Mouse (Mus musculus) cerebellum, adult 2 months (tissue): Measurements from ENCODE around the gene Sdc4. TPM values are rescaled to one million over a fixed set of nuclear protein-coding genes. Genes with fewer than 3 reads are reported as not detected.
A peak's percentile ranks its signal among the peaks of the same experiment; 100 is the strongest.

Experiments used
- DNase-seq, 2 experiments: peaks; one replicate each; pipeline ENCODE4 v3.0.0; 2021
- H3K27ac ChIP-seq: fragments of 200-500 bp; 2 replicates; pipeline ENCODE4 v1.5.1; 2012; ENCODE audit warnings: low read length, control low read depth, inconsistent platforms; ENCODE audit not compliant: insufficient read depth
- H3K27me3 ChIP-seq: fragments of 200-500 bp; 2 replicates; pipeline ENCODE4 v1.6.1; 2012; ENCODE audit warnings: inconsistent platforms, mild to moderate bottlenecking, low read length, moderate library complexity; ENCODE audit not compliant: control insufficient read depth, insufficient read depth
- H3K4me1 ChIP-seq: fragments of 200-500 bp; 2 replicates; pipeline ENCODE4 v1.6.1; 2011; ENCODE audit warnings: low read length; ENCODE audit not compliant: control insufficient read depth, insufficient read depth
- H3K4me3 ChIP-seq: fragments of 200-500 bp; replicated peaks from 2 replicates; pipeline ENCODE3; 2011; ENCODE audit warnings: mild to moderate bottlenecking, low read depth, low read length, control low read depth; ENCODE audit not compliant: insufficient read depth
- CTCF ChIP-seq: fragments of 200-500 bp; IDR thresholded peaks from 2 replicates; pipeline ENCODE4 v1.5.1; 2011; ENCODE audit warnings: low read depth, mild to moderate bottlenecking, control low read depth, low read length, moderate library complexity, borderline replicate concordance; ENCODE audit not compliant: insufficient read depth
- POLR2A ChIP-seq: fragments of 200-500 bp; IDR thresholded peaks from 2 replicates; pipeline ENCODE4 v1.6.1; 2011; ENCODE audit warnings: low read length, control low read depth, borderline replicate concordance; ENCODE audit not compliant: insufficient read depth
- WGBS: fragments of 180-500 bp; shearing (Covaris S2); methylation state at CpG from one replicate; pipeline ENCODE4 v1.1.7; 2018; 5-methylcytosine and 5-hydroxymethylcytosine counted together
- polyA plus RNA-seq: library from polyadenylated mRNA; depleted of rRNA; stranded (reverse); fragments of >200 nt; gene quantifications from 2 replicates; pipeline ENCODE4 v1.2.3, GENCODE M21; 2012

Sdc4 gene
- polyA plus RNA-seq, 1 experiment, result 69.5 TPM

GRCm38 (mm10) chr2:164466787-164467186 lies 23.1 kb upstream of the Sdc4 start:
- 78% methylated on average over 5 of the region's 5 CpGs for WGBS
- Histone ChIP-seq H3K4me3 (no peak overlapping the region), H3K27me3 (no peaks in the 10 kb centered on the region), H3K4me1 (peaks cover 5% of the 10 kb centered on the region; the same call in 1 of the 2 replicates), H3K27ac (no peak overlapping the region)
- no peak for TF ChIP-seq POLR2A
- no peak for TF ChIP-seq CTCF
- DNase-seq, result no peak

GRCm38 (mm10) chr2:164465161-164465560 lies 21.5 kb upstream of the Sdc4 start:
- Histone ChIP-seq H3K27ac (no peak overlapping the region), H3K4me1 (peaks cover 5% of the 10 kb centered on the region; the same call in 1 of the 2 replicates), H3K4me3 (no peak overlapping the region), H3K27me3 (no peaks in the 10 kb centered on the region)
- no peak for TF ChIP-seq POLR2A
- no peak for DNase-seq

- under 1% methylated on average over 76 of the region's 79 CpGs for WGBS
- peak; percentile 97 to 99 for DNase-seq
- Histone ChIP-seq H3K27ac (peak within 1 kb of the TSS; percentile 3; the same call in 1 of the 2 replicates), H3K4me3 (peak within 1 kb of the TSS; percentile 79), H3K4me1 (peaks cover 5% of the 10 kb centered on the region; the same call in 1 of the 2 replicates), H3K27me3 (no peaks in the 10 kb centered on the region)
- TF ChIP-seq POLR2A, result peak; percentile 59; the same call in 1 of the 2 replicates
- peak; percentile 80 for TF ChIP-seq CTCF
Measured at GRCm38 (mm10) chr2:164460745-164461551, 17.3 kb upstream of the Sdc4 start, which contains the start of gene Gm20458. Gm20458 (plus strand) TSS chr2:164460967.

DNA sequence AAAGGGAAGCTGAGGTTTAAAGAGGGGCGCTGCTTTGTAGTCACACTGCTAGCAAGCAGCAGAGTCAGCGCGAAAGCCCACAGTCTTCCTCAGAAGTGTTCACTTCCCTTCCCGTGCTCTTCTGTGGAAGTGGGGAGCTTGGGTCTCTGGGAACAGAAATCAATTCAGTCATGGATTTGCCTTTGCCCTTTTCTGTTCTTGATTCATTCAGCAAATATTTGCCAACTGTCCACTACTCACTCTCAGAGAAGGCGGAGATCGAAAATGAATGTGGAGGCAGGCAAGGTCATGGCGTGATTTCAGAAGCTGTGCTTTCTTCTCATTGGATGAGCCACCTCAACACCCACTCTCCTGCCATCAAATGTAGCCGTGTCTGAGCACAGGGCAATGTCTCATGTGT lies 14.8 kb upstream of the Sdc4 start:
- 81% methylated on average over 8 of the region's 8 CpGs for WGBS
- Histone ChIP-seq H3K4me1 (peaks cover 5% of the 10 kb centered on the region; the same call in 1 of the 2 replicates), H3K27me3 (no peaks in the 10 kb centered on the region), H3K4me3 (no peak overlapping the region), H3K27ac (no peak overlapping the region)
- no peak for DNase-seq
- TF ChIP-seq POLR2A (no peak), CTCF (no peak)

- peaks cover 5% of the 10 kb centered on the region; the same call in 1 of the 2 replicates for H3K4me1 ChIP-seq
- no peak overlapping the region for H3K4me3 ChIP-seq
- TF ChIP-seq CTCF (no peak), POLR2A (no peak)
- no peaks in the 10 kb centered on the region for H3K27me3 ChIP-seq
- WGBS, result 70% methylated on average over 7 of the region's 7 CpGs
- DNase-seq, result no peak
- no peak overlapping the region for H3K27ac ChIP-seq
Measured at GRCm38 (mm10) chr2:164457942-164458341, 14.3 kb upstream of the Sdc4 start.

DNA sequence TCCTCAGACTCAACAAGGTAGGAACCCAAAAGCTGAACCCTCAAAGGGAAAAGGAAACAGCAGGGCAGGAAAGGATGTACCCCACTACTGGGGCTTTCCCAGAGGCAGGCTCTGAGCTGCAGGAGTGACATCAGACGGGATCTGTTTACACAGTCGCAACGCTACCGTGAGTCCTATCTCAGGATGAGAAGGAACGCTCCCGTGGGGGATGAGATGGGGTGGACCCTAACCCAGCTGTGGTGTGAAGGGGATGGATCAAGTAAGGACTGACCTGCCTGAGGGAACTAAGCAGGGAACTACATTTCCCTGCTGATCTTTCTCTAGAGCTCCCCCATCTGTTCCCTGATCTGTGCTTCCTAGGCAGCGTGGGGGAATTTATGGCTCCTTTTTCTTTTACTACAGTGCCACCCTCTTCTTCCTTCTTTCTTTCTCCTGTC lies 13.2 kb upstream of the Sdc4 start, which contains the start of gene Sys1:
Gene Sys1 (plus strand): TSS at position 101 of the 437 bp plus-strand sequence.
- WGBS, result 4% methylated on average over 7 of the region's 7 CpGs
- DNase-seq, result no peak
- TF ChIP-seq POLR2A (no peak), CTCF (no peak)
- Histone ChIP-seq H3K27ac (no peak within 1 kb of the TSS), H3K4me1 (no peaks in the 10 kb centered on the region; the same call in 1 of the 2 replicates), H3K4me3 (peak within 1 kb of the TSS; percentile 1), H3K27me3 (no peaks in the 10 kb centered on the region)

- no peak for DNase-seq
- H3K27ac ChIP-seq, result no peak overlapping the region
- H3K4me1 ChIP-seq, result no peaks in the 10 kb centered on the region
- H3K4me3 ChIP-seq, result no peak overlapping the region
- WGBS, result 94% methylated on average over 1 of the region's 1 CpGs
- TF ChIP-seq CTCF (no peak), POLR2A (no peak)
- no peaks in the 10 kb centered on the region for H3K27me3 ChIP-seq
Measured at GRCm38 (mm10) chr2:164456413-164456812, 12.7 kb upstream of the Sdc4 start.
